Mouse (Mus musculus) testis, adult 2 months (tissue): ENCODE measurements around the gene Trim9. TPM values are rescaled to one million over a fixed set of nuclear protein-coding genes. Genes with fewer than 3 reads are reported as not detected.

Experiments used
- H3K27ac ChIP-seq: fragments of 200-500 bp; 2 replicates; pipeline ENCODE4 v1.5.1; 2012; ENCODE audit warnings: low read depth, low read length; ENCODE audit not compliant: control insufficient read depth, insufficient read depth
- H3K27me3 ChIP-seq: fragments of 200-500 bp; 2 replicates; pipeline ENCODE4 v1.6.1; 2012; ENCODE audit warnings: mild to moderate bottlenecking, low read length, moderate library complexity; ENCODE audit not compliant: control insufficient read depth, insufficient read depth
- H3K36me3 ChIP-seq: fragments of 200-500 bp; 2 replicates; pipeline ENCODE4 v1.6.1; 2012; ENCODE audit warnings: mild to moderate bottlenecking, low read length; ENCODE audit not compliant: control insufficient read depth, insufficient read depth
- H3K4me1 ChIP-seq: fragments of 200-500 bp; 2 replicates; pipeline ENCODE4 v1.6.1; 2012; ENCODE audit warnings: low read length; ENCODE audit not compliant: control insufficient read depth, insufficient read depth
- H3K4me3 ChIP-seq: fragments of 200-500 bp; 2 replicates; pipeline ENCODE4 v1.5.1; 2012; ENCODE audit warnings: low read depth, mild to moderate bottlenecking, low read length, moderate library complexity, mixed read lengths; ENCODE audit not compliant: control insufficient read depth
- CTCF ChIP-seq: fragments of 200-500 bp; IDR thresholded peaks from 2 replicates; pipeline ENCODE4 v1.5.1; 2012; ENCODE audit warnings: low read depth, mild to moderate bottlenecking, inconsistent platforms, low read length, moderate library complexity; ENCODE audit not compliant: control insufficient read depth, insufficient read depth, insufficient replicate concordance
- POLR2A ChIP-seq: fragments of 200-500 bp; IDR thresholded peaks from 2 replicates; pipeline ENCODE4 v1.6.1; 2012; ENCODE audit warnings: low read depth, mild to moderate bottlenecking, inconsistent platforms, low read length, moderate library complexity; ENCODE audit not compliant: control insufficient read depth
- polyA plus RNA-seq: library from polyadenylated mRNA; depleted of rRNA; stranded (reverse); fragments of >200 nt; gene quantifications from 2 replicates; pipeline ENCODE4 v1.2.3, GENCODE M21; 2012

Trim9 gene
- polyA plus RNA-seq, 1 experiment = 0.61 TPM

DNA sequence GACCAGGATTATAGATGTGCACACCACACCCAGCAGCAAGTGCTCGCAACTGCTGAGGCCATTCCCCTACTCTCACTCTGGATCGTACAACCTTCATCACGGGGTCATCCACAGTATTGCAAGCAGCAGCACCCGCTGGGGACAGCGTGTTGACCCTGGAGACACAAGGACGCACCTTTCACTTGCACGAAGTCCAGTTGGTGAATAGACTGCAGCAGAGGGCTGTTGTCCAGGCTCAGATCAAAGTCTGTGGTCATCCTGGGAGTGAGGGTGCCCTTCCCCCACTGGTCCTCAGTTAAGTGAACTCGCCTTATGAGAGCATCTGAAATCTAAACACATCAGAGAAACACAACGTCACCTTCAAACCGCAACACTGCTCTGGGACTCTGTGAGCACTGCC, 67.0 kb downstream of the Trim9 start:
- Histone ChIP-seq H3K4me3 (no peak overlapping the region), H3K27me3 (no peaks in the 10 kb centered on the region), H3K36me3 (no peaks in the 10 kb centered on the region), H3K27ac (no peak overlapping the region), H3K4me1 (peaks cover 3% of the 10 kb centered on the region)
- no peak for TF ChIP-seq CTCF
- no peak for TF ChIP-seq POLR2A

DNA sequence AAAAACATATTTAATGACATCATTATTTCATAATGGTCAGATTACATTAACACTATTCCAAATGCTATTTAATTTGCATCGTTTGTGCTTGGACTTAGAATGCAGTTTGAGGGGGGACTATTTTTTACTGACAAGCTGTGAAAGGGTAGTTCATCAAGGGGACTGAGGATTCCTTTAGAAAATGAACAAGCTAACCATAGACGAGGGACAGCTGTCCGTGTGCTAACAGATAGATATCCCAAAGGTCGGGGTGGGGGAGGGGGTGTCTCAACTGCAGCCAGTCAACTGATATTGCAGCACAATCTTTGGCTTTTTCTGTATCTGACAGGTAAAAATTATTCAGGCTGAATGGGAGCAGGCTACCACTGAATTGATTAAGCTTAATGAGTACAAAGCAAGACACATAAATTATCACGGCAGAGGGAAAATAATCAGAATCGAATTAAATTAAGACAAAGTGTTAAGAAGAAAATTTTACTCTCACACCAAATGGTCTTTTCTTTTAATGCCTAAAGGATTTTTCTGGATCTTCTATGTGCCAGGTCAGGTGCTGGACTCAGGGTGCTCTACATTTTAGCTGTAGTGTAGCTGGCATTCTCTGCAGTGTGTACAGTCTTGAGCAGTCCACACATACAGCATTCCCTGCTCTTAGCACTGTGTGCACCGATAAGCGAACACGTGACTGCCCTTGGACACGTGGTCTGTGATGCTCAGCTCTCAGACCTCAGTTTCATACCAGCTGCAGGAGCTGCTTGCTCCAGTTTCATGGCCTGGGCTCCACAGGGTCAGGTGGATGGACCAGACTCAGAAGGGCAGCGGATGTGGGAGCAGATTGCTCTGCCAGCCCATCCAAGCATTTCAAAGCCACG, 70.1 kb downstream of the Trim9 start:
- Histone ChIP-seq H3K36me3 (no peaks in the 10 kb centered on the region), H3K27me3 (no peaks in the 10 kb centered on the region), H3K27ac (no peak overlapping the region), H3K4me3 (no peak overlapping the region), H3K4me1 (no peaks in the 10 kb centered on the region; the same call in 1 of the 2 replicates)
- no peak for TF ChIP-seq POLR2A
- no peak for TF ChIP-seq CTCF

DNA sequence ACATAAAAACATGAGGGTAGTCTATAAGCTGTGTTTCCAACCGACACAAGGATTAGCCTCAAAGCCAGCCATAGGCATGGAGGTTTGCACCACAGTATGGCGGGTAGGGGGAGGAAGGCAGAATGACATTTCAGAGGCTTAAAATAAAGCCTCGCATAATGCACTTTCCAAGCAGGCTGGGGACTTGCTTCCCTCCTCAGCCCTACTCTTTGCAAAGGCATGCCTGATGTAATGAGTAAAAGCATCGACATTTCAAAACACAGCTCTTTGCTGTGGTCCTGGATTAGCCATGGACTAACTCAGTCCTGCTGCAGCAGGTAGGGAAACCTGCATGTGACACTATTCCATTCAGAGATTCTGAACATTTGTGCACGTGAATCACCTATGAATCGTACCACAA, 77.7 kb downstream of the Trim9 start:
- TF ChIP-seq POLR2A = no peak
- TF ChIP-seq CTCF = no peak
- Histone ChIP-seq H3K27ac (no peak overlapping the region), H3K27me3 (no peaks in the 10 kb centered on the region), H3K36me3 (no peaks in the 10 kb centered on the region), H3K4me3 (no peak overlapping the region), H3K4me1 (peaks cover 2% of the 10 kb centered on the region)

DNA sequence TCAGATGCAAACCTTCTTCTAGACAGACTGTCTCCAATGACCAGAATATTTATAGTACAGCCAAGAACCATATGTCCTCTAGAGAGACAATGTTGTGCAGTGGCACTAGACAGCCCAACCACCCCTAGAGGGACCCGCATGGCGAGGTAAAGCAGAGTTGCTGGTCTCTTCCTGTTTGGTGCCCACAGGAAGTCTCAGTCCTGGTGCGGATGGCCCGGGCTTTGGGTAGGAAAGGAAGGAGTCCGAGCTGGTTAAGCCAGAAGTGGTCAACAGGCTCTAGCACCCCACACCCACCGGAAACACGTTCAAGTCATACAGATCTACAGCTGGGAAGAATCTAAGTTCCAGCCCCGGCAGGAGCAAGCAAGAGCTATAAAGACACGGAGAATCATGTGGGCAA, 80.1 kb downstream of the Trim9 start:
- no peak for TF ChIP-seq POLR2A
- no peak for TF ChIP-seq CTCF
- Histone ChIP-seq H3K27me3 (no peaks in the 10 kb centered on the region), H3K4me3 (no peak overlapping the region; the same call in 1 of the 2 replicates), H3K27ac (no peak overlapping the region), H3K36me3 (no peaks in the 10 kb centered on the region), H3K4me1 (peaks cover 2% of the 10 kb centered on the region)

DNA sequence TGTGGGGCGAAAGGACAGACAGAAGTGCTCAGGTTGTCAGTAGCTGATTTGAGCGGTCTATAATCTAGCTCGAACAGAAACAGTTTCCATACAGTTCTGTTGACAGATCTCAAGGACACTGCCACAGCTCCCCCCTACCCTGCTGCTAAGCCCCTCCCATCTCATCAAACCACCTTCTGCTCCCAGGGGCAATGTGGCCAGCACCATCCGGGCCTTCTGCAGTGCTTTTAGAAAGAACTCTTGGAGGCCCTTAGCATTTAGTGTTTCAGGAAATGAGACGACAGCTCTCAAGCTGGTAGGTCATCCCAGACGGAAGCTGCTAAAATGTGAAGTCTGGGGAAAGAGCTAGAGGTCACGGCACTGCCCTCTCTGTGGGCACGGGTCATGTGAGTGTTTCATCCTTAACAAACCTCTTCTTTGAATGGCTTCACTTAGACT, 80.9 kb downstream of the Trim9 start:
- no peaks in the 10 kb centered on the region for H3K27me3 ChIP-seq
- H3K27ac ChIP-seq = no peak overlapping the region
- peaks cover 2% of the 10 kb centered on the region for H3K4me1 ChIP-seq
- no peak for TF ChIP-seq POLR2A
- H3K4me3 ChIP-seq = no peak overlapping the region
- H3K36me3 ChIP-seq = no peaks in the 10 kb centered on the region

DNA sequence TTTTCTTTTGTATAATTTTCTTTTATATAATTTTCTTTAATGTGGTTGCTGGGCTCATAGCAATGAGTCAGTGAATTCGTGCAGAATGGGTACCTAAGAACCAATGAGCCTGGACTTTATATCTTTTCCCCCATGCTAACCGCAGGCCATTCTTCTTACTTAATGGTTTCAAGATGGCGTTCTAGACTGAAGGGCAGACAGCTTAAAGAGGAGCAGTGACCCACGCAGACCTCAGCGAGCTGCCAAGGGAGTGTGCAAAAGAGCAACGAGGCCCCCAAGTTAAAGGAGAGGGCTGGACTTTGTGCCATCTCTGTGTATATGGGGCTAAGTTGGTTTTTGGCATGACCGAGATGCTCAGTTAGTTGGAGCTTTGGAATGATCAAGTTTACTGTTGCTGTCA, 83.7 kb downstream of the Trim9 start:
- H3K36me3 ChIP-seq = no peaks in the 10 kb centered on the region
- no peaks in the 10 kb centered on the region for H3K27me3 ChIP-seq
- no peak overlapping the region for H3K27ac ChIP-seq
- no peak overlapping the region for H3K4me3 ChIP-seq
- H3K4me1 ChIP-seq = peaks cover 2% of the 10 kb centered on the region
- no peak for TF ChIP-seq POLR2A
- TF ChIP-seq CTCF = no peak

DNA sequence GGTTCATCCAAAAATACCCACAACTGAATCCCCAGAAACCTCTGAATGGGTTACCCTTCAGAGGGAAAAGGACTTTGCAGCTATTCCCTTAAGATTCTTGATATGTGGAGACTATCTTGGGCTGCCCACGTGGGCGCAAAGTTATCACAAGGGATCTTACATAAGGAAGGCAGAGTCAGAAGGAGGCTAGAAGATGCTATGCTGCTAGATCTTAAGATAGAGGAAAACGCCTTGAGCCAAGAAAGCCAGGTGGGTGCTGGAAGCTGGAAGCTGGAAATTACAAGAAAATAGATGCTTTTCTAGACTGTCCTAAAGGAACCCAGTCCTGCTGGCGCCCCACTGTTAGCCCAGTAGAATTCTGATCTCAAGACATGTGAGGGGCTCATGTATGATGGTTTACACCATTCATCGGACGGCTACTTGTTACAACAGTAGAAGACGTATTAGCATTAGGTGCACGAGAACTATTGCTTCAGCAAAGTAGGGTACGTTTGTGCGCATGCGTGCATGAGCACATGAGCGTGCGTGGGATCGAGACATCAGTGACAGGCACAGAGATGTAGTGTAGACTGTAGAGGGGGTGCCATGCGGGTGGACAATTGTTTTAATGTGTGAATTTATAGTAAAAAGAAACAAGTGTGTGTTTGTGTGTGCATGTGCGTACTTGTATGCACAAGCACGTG, 85.0 kb downstream of the Trim9 start:
- Histone ChIP-seq H3K4me3 (no peak overlapping the region), H3K4me1 (peaks cover 2% of the 10 kb centered on the region), H3K36me3 (no peaks in the 10 kb centered on the region), H3K27me3 (no peaks in the 10 kb centered on the region), H3K27ac (no peak overlapping the region)
- TF ChIP-seq POLR2A (no peak), CTCF (no peak)
